Mouse (Mus musculus): ENCODE data around the gene Adm2. TPM values are rescaled to one million over a fixed set of nuclear protein-coding genes. Genes with fewer than 3 reads are reported as not detected.
A peak's percentile ranks its signal among the peaks of the same experiment; 100 is the strongest.

Gene Adm2
- 0.54 and 0.83 TPM in 2 replicates for polyA plus RNA-seq (2015; fragmentation: Nextera tagmentation; extraction: Ambion mirVana)

DNA sequence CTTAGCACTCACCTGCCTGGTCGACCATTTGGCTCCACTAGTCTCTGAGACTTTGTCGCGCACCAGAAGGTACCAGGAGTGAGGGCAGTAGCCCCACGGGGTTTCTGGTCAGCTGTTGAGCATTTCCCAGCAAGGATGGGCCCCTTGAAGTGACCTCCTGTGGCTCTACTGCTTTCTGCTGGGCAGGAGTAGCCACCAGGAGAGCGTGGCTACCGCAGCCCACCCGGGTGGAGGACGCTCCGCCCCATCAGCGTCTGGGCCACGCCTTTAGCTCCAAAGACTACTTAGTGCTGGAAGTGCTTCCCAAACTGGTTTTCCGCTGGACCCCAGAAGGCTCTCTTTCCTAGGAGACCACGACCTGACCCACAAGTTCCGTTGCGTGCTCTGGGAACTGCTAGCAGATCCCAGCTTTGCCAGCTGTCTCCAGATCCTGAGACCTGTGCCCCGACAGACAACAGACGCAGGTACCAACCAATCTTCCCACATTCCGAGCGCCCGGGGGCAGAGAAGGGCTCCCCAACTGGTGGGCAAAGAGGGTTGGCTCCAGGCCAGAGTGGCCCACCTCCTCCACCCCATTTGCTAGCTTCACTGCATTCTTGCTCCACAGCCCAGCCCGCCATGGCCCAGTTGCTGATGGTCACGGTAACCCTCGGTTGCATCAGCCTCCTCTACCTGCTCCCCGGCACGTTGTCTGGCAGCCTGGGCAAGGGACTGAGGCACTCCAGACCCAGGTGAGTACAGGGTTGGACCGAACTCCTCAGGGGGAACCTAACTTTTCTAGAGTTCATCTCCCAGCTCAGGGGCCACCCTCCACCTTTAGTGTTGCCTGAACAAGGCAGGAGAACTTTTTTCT, at the start of gene Adm2:
Gene Adm2, plus strand, starts transcription at position 51 of the 853 bp plus-strand sequence.
- peaks cover 25% of the 10 kb centered on the region for H3K27me3 ChIP-seq
- H3K9me3 ChIP-seq = no peaks in the 10 kb centered on the region
- H3K4me3 ChIP-seq = peak within 1 kb of the TSS; percentile 27
- H3K27ac ChIP-seq = no peak within 1 kb of the TSS
- H3K9ac ChIP-seq = peak within 1 kb of the TSS; percentile 19; the same call in 1 of the 2 replicates
- no peak for ATAC-seq (ENCODE audit: low FRiP score, low read depth)
- H3K36me3 ChIP-seq = no peaks in the 10 kb centered on the region
- H3K4me2 ChIP-seq (replicated peaks) = peak within 1 kb of the TSS; percentile 58
- peaks cover 7% of the 10 kb centered on the region for H3K4me1 ChIP-seq
- WGBS = 5% methylated on average over 26 of the region's 26 CpGs

DNA sequence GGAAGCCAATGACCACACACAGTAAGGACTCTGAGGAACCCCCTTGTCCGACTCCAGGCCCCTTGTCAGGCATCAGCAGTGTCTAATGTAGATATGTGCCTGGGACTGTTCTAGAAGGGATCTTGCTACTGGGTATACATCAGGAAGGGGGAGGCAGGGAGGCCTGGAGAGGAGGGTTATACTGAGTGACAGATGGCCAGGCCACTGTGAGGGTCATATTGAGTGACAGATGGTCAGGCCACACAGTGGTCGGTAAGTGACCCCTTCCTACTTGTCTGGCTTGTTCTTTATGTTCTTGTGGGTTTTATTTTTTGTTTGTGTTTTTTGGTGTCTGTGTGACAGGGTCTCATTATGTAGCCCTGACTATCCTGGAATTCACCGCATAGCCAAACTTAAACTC, 47.0 kb upstream of the Adm2 start:
- Histone ChIP-seq H3K9me3 (no peaks in the 10 kb centered on the region), H3K4me2 (replicated peaks) (no peak overlapping the region), H3K4me1 (no peaks in the 10 kb centered on the region), H3K4me3 (no peak overlapping the region), H3K36me3 (peaks cover 88% of the 10 kb centered on the region), H3K27ac (no peak overlapping the region), H3K9ac (no peak overlapping the region), H3K27me3 (no peaks in the 10 kb centered on the region)
- no peak for ATAC-seq (ENCODE audit: low FRiP score, low read depth)
- 84% methylated on average over 3 of the region's 3 CpGs for WGBS

DNA sequence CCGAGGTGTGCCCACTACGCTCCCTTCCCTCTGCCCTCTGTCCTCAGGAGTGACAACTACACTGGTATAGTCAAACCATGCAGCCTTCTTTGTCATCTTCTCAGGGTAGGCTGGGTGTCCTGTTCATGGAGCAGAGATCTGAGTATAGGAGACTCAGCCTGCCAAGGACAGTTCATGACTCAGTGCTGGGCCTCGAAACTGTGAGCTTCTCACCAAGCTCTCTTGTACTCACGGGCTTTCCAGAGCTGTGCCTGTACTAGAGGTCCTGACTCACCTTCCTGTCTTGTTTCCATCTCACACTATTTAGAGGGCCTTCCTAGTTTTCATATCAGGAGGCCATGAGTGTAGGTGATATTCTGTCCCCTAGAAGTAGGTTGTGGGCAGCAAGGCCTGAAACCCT, 45.2 kb upstream of the Adm2 start:
- 90% methylated on average over 4 of the region's 4 CpGs for WGBS
- Histone ChIP-seq H3K27me3 (no peaks in the 10 kb centered on the region), H3K4me2 (replicated peaks) (no peak overlapping the region), H3K9me3 (no peaks in the 10 kb centered on the region), H3K36me3 (peaks cover 96% of the 10 kb centered on the region), H3K27ac (no peak overlapping the region), H3K4me3 (no peak overlapping the region), H3K9ac (no peak overlapping the region), H3K4me1 (no peaks in the 10 kb centered on the region)
- ATAC-seq (ENCODE audit: low FRiP score, low read depth) = no peak

DNA sequence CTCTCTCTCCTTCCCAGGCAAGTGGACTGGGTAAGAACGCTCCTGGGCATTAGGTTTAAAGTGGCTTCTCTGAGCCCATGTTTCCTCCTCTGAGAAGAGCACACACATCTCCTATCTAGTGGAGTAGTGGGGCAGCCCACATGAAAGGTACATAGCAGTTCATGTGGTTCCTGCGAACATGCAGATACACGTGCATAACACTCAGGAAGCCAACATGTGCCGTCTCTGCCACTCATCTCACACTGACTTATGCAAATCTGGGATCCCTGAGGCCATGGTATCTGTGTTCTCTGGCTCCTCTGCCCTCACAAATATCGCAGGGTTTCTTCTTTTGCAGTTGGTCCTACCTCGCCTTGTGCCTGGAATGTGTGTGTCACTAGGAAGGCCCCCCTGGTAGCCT, 40.0 kb upstream of the Adm2 start:
- WGBS = 80% methylated on average over 6 of the region's 6 CpGs

DNA sequence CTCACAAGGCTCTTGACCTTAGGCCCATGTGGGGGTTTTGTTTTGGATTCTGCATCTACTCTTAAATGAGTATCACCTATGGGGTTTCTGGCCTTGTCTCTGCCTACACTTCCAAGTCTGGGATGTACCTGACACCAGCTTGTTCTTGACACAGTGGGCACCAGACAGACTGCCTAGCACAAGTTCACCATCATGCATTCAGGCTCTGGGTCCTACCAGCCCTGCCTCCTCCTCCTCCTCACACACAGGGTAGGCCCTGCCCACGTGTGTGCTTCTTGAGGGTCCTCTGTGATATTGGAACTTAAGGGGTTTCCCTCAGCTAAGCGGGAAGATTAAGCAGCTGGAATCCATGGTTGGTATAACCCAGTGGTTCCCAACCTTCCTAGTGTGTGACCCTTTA, 38.4 kb upstream of the Adm2 start:
- no peak overlapping the region; the same call in 1 of the 2 replicates for H3K27ac ChIP-seq
- 88% methylated on average over 2 of the region's 2 CpGs for WGBS

More for the DNA sequence above, 40.0 kb upstream of the Adm2 start:
- no peaks in the 10 kb centered on the region for H3K27me3 ChIP-seq
- no peak overlapping the region for H3K27ac ChIP-seq
- no peak overlapping the region for H3K4me2 ChIP-seq (replicated peaks)
- H3K4me3 ChIP-seq = no peak overlapping the region
- peaks cover 99% of the 10 kb centered on the region for H3K36me3 ChIP-seq
- H3K9me3 ChIP-seq = no peaks in the 10 kb centered on the region
- H3K4me1 ChIP-seq = no peaks in the 10 kb centered on the region
- no peak for ATAC-seq (ENCODE audit: low FRiP score, low read depth)
- no peak overlapping the region for H3K9ac ChIP-seq

DNA sequence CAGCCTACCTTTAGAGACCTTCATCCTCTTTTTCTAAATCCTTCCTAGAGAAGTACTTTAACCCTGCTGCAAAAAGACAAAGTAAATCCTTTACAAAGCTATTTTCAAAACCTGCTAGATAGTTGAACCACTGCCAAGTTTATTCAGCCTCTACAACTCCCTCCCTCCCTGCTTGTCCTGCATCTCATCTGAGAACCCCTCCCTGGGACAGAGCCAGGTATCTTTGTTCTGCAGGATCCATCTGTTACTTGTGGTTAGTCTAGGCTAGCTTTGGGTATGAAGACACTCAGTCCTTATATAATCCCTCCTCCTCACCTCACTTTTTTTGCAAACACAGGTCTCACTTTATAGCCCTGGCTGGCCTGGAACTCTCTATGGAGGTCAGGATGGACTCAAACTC, 37.5 kb upstream of the Adm2 start:
- Histone ChIP-seq H3K4me2 (replicated peaks) (no peak overlapping the region), H3K4me3 (no peak overlapping the region), H3K27me3 (no peaks in the 10 kb centered on the region), H3K4me1 (no peaks in the 10 kb centered on the region), H3K9ac (no peak overlapping the region), H3K36me3 (peaks cover 99% of the 10 kb centered on the region), H3K9me3 (no peaks in the 10 kb centered on the region), H3K27ac (no peak overlapping the region)
- no peak for ATAC-seq (ENCODE audit: low FRiP score, low read depth)

More for the DNA sequence above, 38.4 kb upstream of the Adm2 start:
- H3K4me2 ChIP-seq (replicated peaks) = no peak overlapping the region
- H3K4me1 ChIP-seq = no peaks in the 10 kb centered on the region
- no peak overlapping the region for H3K4me3 ChIP-seq
- no peak overlapping the region for H3K9ac ChIP-seq
- H3K36me3 ChIP-seq = peaks cover 99% of the 10 kb centered on the region
- no peak for ATAC-seq (ENCODE audit: low FRiP score, low read depth)
- H3K9me3 ChIP-seq = no peaks in the 10 kb centered on the region
- no peaks in the 10 kb centered on the region for H3K27me3 ChIP-seq

DNA sequence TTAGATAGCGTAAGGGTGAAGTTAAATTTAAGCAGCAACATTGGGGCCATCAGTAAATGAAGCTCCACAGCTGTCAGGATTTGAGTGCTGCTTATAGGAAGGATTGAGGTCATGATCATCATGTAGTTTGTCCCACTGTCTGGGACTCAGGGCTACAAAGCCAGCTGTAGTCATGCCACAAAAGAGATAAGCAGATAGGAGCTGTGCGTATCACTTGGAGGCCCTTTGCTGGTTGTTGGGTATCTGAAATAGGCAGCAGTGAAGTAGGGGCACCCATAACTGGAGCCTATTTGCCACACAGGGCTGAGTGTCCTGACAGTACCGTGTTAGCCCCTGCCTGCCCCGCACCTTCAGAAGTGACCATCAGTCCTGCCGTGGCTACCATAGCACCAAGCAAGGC, 37.0 kb upstream of the Adm2 start:
- Histone ChIP-seq H3K27me3 (no peaks in the 10 kb centered on the region), H3K4me2 (replicated peaks) (no peak overlapping the region), H3K9me3 (no peaks in the 10 kb centered on the region), H3K27ac (no peak overlapping the region), H3K4me1 (no peaks in the 10 kb centered on the region), H3K4me3 (no peak overlapping the region), H3K36me3 (peaks cover 99% of the 10 kb centered on the region), H3K9ac (no peak overlapping the region)
- 93% methylated on average over 5 of the region's 5 CpGs for WGBS
- no peak for ATAC-seq (ENCODE audit: low FRiP score, low read depth)

DNA sequence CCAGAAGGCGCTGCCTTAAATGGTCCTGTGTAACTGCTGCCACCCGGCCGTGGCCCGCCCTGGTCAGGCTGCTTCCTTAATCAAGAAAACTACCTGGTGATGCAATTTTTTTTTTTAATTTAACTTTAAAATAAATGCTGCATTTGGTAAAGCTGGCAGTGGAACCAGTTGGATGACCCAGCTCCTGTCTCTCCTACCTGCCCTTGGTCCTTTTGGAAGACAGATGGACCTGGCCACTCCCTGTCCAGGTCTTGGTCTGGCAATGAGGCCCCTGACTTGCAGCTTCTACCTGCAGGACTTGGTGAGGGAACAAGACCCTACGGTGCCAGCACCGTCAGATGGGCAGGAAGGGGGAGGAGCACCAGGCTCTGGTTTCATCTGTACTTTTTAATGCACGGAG, 36.4 kb upstream of the Adm2 start:
- peaks cover 99% of the 10 kb centered on the region for H3K36me3 ChIP-seq
- H3K9ac ChIP-seq = no peak overlapping the region
- no peaks in the 10 kb centered on the region for H3K27me3 ChIP-seq
- 75% methylated on average over 7 of the region's 7 CpGs for WGBS
- H3K4me2 ChIP-seq (replicated peaks) = no peak overlapping the region
- H3K27ac ChIP-seq = no peak overlapping the region
- H3K4me3 ChIP-seq = no peak overlapping the region
- ATAC-seq (ENCODE audit: low FRiP score, low read depth) = no peak
- H3K9me3 ChIP-seq = no peaks in the 10 kb centered on the region
- H3K4me1 ChIP-seq = no peaks in the 10 kb centered on the region

DNA sequence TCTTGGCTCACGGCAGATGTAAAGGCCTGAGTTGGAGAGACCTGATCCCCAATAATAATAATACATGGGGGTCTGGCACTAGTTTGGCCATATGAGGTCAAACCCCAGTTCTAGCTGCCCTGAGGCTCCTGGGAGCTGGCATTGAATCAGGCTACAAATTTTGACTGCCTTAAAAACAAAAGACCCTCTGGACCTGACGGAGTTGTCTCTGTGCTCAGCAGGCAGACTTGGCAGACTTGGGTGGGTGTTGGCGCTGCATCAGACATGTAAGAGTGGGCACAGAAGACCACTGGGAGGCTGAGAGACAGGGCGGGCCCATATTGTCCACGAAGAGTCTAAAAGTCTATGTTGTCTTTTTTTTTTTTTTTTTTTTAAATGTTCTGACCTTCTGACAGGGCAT, 35.9 kb upstream of the Adm2 start:
- 88% methylated on average over 5 of the region's 5 CpGs for WGBS
- no peaks in the 10 kb centered on the region for H3K9me3 ChIP-seq
- no peaks in the 10 kb centered on the region for H3K27me3 ChIP-seq
- H3K4me3 ChIP-seq = no peak overlapping the region
- H3K27ac ChIP-seq = no peak overlapping the region
- no peak overlapping the region for H3K9ac ChIP-seq
- H3K4me2 ChIP-seq (replicated peaks) = no peak overlapping the region
- no peaks in the 10 kb centered on the region for H3K4me1 ChIP-seq
- H3K36me3 ChIP-seq = peaks cover 99% of the 10 kb centered on the region
- ATAC-seq (ENCODE audit: low FRiP score, low read depth) = no peak

DNA sequence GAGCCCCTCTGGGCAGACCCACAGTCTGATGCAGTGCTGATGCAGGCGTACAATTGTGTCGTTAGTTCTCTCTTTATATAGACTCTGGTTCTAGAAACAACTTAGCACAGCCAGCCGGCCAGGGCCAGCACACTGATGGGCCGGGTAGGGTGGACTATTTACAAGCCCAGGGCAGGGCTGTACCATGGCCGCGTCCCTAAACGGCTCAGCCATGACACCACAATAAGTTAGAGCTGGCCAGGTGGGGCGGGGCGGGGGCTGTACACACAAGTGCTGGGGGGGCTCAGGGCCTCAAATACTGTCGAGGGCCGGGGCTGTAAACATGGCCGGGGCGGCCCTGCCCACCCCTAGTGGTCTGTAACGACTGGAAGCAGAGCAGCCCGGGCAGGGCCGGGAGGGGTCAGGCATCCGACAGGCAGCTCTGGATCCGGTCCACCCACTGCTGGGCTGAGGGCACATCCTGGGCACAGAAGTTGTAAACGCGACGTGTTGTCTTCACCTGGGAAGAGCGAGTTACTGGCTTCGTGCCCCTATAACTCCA, 34.2 kb upstream of the Adm2 start:
- no peaks in the 10 kb centered on the region for H3K9me3 ChIP-seq
- no peak for ATAC-seq (ENCODE audit: low FRiP score, low read depth)
- no peaks in the 10 kb centered on the region for H3K4me1 ChIP-seq
- no peaks in the 10 kb centered on the region for H3K27me3 ChIP-seq
- H3K4me3 ChIP-seq = no peak overlapping the region
- peaks cover 99% of the 10 kb centered on the region for H3K36me3 ChIP-seq
- H3K9ac ChIP-seq = no peak overlapping the region
- no peak overlapping the region for H3K27ac ChIP-seq
- H3K4me2 ChIP-seq (replicated peaks) = no peak overlapping the region
- 88% methylated on average over 23 of the region's 23 CpGs for WGBS

DNA sequence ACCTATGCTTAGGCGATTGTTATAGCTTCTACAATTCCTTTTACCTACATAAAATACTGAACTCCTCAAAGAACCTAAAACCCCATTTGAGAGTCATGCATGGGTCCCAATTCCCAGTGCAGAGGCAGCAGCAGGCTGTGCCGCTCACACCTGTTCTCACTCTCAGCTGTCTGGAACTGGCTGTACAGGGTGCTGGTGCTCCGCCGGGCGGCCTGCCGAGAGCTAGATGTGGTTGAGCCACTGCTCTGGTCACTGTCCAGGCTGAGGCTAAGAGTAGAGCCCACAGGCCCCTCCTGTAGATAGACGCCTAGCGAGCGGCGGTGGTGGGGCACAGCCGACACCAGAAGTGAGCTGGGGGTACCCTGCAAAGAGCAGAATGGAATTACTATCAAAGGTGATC, 33.1 kb upstream of the Adm2 start:
- no peak overlapping the region for H3K4me3 ChIP-seq
- no peaks in the 10 kb centered on the region for H3K27me3 ChIP-seq
- ATAC-seq (ENCODE audit: low FRiP score, low read depth) = no peak
- H3K9ac ChIP-seq = no peak overlapping the region
- no peak overlapping the region for H3K4me2 ChIP-seq (replicated peaks)
- peaks cover 99% of the 10 kb centered on the region for H3K36me3 ChIP-seq
- no peaks in the 10 kb centered on the region for H3K9me3 ChIP-seq
- no peaks in the 10 kb centered on the region for H3K4me1 ChIP-seq
- WGBS = 95% methylated on average over 11 of the region's 11 CpGs
- no peak overlapping the region for H3K27ac ChIP-seq

DNA sequence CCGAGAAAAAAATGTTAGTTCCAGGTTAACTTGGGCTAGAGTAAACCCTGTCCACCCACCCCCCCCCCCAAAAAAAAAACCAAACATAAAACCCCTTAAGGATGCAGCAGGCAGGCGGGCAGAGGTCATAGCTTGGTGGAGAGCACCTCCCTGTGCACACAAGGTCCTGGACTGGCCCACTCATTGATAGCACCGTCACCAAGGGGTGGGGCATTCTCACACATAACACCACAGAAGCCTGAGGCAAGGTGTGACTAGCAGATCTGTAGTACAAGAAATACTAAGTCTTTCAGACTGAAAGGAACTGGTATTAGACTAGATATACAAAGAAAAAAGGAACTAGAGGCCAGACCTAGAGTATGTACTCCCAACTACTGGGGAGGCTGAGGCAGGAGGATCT, 31.0 kb upstream of the Adm2 start:
- no peak overlapping the region for H3K9ac ChIP-seq
- no peaks in the 10 kb centered on the region for H3K4me1 ChIP-seq
- H3K9me3 ChIP-seq = no peaks in the 10 kb centered on the region
- H3K36me3 ChIP-seq = peaks cover 99% of the 10 kb centered on the region
- no peak overlapping the region for H3K4me2 ChIP-seq (replicated peaks)
- no peaks in the 10 kb centered on the region for H3K27me3 ChIP-seq
- no peak overlapping the region for H3K27ac ChIP-seq
- no peak for ATAC-seq (ENCODE audit: low FRiP score, low read depth)
- H3K4me3 ChIP-seq = no peak overlapping the region
- 82% methylated on average over 3 of the region's 3 CpGs for WGBS

DNA sequence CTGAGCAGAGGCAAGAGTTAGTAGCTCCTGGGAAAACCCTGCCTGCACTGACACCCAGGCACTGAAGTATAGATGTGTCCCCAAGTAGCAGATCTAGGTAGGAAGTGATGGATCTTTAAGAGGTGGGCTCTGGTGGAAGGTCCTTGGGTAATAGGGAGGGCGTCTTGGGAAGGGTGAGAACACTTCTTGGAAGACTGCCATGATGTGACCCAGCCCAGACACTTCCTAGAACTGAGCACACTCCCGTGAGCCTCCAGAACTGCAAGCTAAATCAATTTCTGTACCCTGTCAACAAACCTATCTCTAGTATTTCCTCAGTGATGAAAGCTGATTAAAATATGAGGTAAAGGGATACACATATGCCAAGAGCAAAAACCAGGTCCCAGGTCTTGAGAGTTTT, 29.7 kb upstream of the Adm2 start:
- no peaks in the 10 kb centered on the region for H3K4me1 ChIP-seq
- WGBS = 79% methylated on average over 2 of the region's 2 CpGs

More for the DNA sequence above, 29.7 kb upstream of the Adm2 start:
- no peak overlapping the region for H3K4me2 ChIP-seq (replicated peaks)
- ATAC-seq (ENCODE audit: low FRiP score, low read depth) = no peak
- peaks cover 100% of the 10 kb centered on the region for H3K36me3 ChIP-seq
- H3K4me3 ChIP-seq = no peak overlapping the region
- H3K27ac ChIP-seq = no peak overlapping the region
- no peaks in the 10 kb centered on the region for H3K27me3 ChIP-seq
- no peak overlapping the region for H3K9ac ChIP-seq
- H3K9me3 ChIP-seq = no peaks in the 10 kb centered on the region

All from limb, embryonic 13.5 days (tissue).